Mouse (Mus musculus) heart, postnatal 0 days (tissue): ENCODE results near the gene Slc25a36.

Experiments
- CTCF ChIP-seq: IDR thresholded peaks from 2 replicates; pipeline ENCODE4 v1.5.1; 2016; ENCODE audit warnings: antibody characterized with exemption, control low read depth, low read depth
- EP300 ChIP-seq: IDR thresholded peaks from 2 replicates; pipeline ENCODE4 v1.6.1; 2016; ENCODE audit warnings: antibody characterized with exemption, low read depth

DNA sequence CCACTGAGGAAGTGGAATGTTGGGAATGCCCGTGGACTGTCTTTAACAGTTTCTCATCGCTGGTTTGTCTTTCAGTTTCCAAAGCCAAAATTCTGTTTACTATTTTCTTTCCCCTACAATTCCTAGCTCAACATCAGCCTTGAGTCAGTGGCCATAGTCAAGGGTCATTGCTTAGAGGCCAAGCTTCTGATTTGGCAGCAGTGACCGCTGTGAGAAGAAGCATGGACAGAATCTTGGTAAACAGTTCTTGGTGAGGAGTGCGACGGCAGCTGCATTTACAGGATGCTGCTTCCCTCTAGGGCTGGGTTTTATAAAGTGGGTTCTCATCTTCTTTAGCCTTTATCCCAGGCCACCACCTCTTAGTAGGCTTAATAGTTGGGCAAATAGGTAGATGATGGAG lies 19.0 kb upstream of the Slc25a36 start:
- TF ChIP-seq CTCF, result no peak
- no peak for TF ChIP-seq EP300
